Mouse (Mus musculus) thymus, adult 2 months (tissue): ENCODE results near the gene C1rl.
"Not testable (repeated sequence)": the region's sequence is repeated elsewhere in the genome, so short reads cannot be mapped to it uniquely, and the experiment has no call there.

Experiments
- CTCF ChIP-seq: fragments of 200-500 bp; IDR thresholded peaks from 2 replicates; pipeline ENCODE4 v1.5.1; 2012; ENCODE audit warnings: mild to moderate bottlenecking, control low read depth, low read length, moderate library complexity, borderline replicate concordance; ENCODE audit not compliant: control insufficient read depth, poor library complexity, insufficient read depth; ENCODE audit errors: extremely low read depth
- POLR2A ChIP-seq: fragments of 200-500 bp; IDR thresholded peaks from 2 replicates; pipeline ENCODE4 v1.6.1; 2012; ENCODE audit warnings: mild to moderate bottlenecking, low read length, control low read depth, moderate library complexity; ENCODE audit not compliant: control insufficient read depth, poor library complexity, insufficient read depth; ENCODE audit errors: extremely low read depth

DNA sequence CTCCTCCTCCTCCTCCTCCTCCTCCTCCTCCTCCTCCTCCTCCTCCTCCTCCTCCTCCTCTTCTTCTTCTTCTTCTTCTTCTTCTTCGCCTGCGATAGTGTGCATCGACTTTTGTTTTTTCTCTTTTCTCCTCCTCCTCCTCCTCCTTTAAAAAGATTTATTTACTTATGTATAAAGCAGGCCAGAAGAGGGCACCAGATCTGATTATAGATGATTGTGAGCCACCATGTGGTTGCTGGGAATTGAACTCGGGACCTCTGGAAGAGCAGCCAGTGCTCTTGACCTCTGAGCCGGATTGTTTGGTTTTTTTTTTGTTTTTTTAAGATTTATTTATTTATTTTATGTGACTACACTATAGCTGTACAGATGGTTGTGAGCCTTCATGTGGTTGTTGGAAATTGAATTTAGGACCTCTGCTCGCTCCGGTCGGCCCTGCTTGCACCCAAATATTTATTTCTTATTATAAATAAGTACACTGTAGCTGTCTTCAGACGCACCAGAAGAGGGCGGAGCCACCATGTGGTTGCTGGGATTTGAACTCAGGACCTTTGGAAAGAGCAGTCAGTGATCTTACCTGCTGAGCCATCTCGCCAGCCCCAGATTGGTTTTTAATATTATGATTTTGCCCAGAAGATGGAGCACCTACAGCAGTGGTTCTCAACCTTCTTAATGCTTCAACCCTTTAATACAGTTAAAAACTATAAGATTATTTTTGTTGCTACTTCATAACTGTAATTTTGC lies 17.4 kb upstream of the C1rl start:
- not testable (repeated sequence) for TF ChIP-seq CTCF, POLR2A
